Mouse (Mus musculus): Measurements from ENCODE around the gene Msln.

DNA sequence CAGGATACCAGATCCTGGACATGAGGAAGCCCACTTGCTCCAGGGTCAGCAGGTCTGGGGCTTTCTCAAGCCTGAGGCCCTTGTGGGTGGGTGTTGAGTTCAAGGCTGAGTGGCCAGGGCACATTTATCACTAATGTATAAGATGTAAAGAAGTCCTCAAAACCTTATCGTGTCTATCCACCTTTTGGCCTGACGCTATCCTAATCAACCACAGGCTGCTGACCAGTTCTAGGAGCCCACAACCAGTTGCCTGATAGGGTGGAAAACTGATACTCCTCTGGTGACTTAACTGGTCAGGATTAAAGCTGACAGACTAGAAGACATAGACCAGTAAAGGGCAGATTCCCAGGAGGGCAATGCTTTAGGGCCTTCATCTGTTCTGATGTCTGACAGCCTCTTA is 44.2 kb downstream of the Msln start:
- TF ChIP-seq POLR2A (IDR thresholded peaks at IDR 0.05; ENCODE audit: extremely low read depth, insufficient read depth, low read length) (no peak), CTCF (IDR thresholded peaks at IDR 0.05; ENCODE audit: low read depth, low read length) (no peak)

Measured in liver, adult 2 months (tissue).